Mouse (Mus musculus) hindbrain, embryonic 16.5 days (tissue): Measurements from ENCODE around the gene Ercc5. TPM values are rescaled to one million over a fixed set of nuclear protein-coding genes. Genes with fewer than 3 reads are reported as not detected.

Experiments
- ATAC-seq: fragments of 200-750 bp; cut with Nextera tagmentation; 2 replicates; pipeline ENCODE4 v1.8.0; 2017; ENCODE audit warnings: moderate TSS enrichment, moderate library complexity
- H3K27ac ChIP-seq: fragments of 300-500 bp; sonication (generic); 2 replicates; pipeline ENCODE4 v1.5.1; 2014; ENCODE audit warnings: low read depth, mild to moderate bottlenecking, control low read depth, low read length, moderate library complexity
- H3K27me3 ChIP-seq: fragments of 300-500 bp; sonication (generic); replicated peaks from 2 replicates; pipeline ENCODE4 v1.6.1; 2014; ENCODE audit warnings: low read length; ENCODE audit not compliant: control insufficient read depth, insufficient read depth
- H3K36me3 ChIP-seq: fragments of 300-500 bp; sonication (generic); 2 replicates; pipeline ENCODE4 v1.6.1; 2014; ENCODE audit warnings: mild to moderate bottlenecking, low read length, moderate library complexity, mixed read lengths; ENCODE audit not compliant: control insufficient read depth, insufficient read depth
- H3K4me1 ChIP-seq: fragments of 300-500 bp; sonication (generic); 2 replicates; pipeline ENCODE4 v1.6.1; 2014; ENCODE audit warnings: low read depth, low read length; ENCODE audit not compliant: control insufficient read depth, insufficient read depth
- H3K4me2 ChIP-seq: fragments of 300-500 bp; sonication (generic); 2 replicates; pipeline ENCODE4 v1.6.1; 2014; ENCODE audit warnings: mild to moderate bottlenecking, low read length, control low read depth, moderate library complexity
- H3K4me3 ChIP-seq: fragments of 300-500 bp; sonication (generic); 2 replicates; pipeline ENCODE4 v1.5.1; 2014; ENCODE audit warnings: mild to moderate bottlenecking, low read length, control low read depth, moderate library complexity
- H3K9ac ChIP-seq: fragments of 300-500 bp; sonication (generic); 2 replicates; pipeline ENCODE4 v1.6.1; 2014; ENCODE audit warnings: low read depth, mild to moderate bottlenecking, control low read depth, low read length, moderate library complexity
- H3K9me3 ChIP-seq: fragments of 300-500 bp; sonication (generic); 2 replicates; pipeline ENCODE4 v1.6.1; 2014; ENCODE audit warnings: mild to moderate bottlenecking, low read length, moderate library complexity; ENCODE audit not compliant: control insufficient read depth
- WGBS: fragments of 180-500 bp; shearing (Covaris S2); extraction: QIAGEN DNeasy Blood & Tissue Kit; methylation state at CpG from one replicate; pipeline ENCODE4 v1.1.7; 2014; 5-methylcytosine and 5-hydroxymethylcytosine counted together
- polyA plus RNA-seq: library from polyadenylated mRNA; unstranded; fragments of >200 nt; fragmentation: Nextera tagmentation; extraction: Ambion mirVana; gene quantifications from 2 replicates; pipeline ENCODE4 v1.2.1, GENCODE M21; 2015

Gene Ercc5
- polyA plus RNA-seq, 1 experiment from 2014 or later: 22.0 TPM

DNA sequence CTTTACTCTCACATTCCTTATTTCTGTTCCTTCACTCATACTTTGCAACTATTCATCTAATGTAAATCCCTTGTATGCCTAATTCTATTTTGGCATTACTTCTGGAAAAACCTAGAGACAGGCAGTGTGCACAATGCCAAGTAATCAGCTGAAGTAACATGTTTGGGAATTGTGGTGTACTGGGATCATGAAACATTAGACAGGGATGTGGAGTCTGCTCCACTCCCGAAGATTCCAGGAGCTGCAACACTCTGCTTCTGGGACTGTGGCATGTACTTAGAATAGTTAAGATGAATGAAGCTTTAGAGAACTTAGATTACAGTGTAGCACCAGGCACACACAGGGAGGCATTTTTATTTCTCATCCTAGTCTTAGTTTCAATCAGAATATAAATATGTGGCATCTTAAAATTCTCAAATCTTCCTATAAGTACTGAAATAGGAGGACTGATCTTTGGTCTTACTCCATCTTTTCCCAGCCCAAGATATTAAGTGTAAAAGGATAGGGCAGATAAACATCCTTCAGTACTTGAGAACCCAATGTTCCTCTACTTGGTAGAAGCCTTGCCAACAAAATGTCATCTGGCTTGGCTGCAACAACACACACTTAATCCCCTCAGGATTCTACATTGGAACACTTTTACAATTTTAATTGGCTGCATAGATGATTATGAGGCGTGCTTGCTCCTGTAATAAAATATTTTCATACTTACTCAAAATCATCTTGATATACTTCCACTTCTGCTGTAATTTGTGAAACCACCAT is 69.0 kb downstream of the Ercc5 start:
- H3K4me2 ChIP-seq: no peak overlapping the region
- H3K9me3 ChIP-seq: no peaks in the 10 kb centered on the region
- 67% methylated on average over 2 of the region's 2 CpGs for WGBS
- H3K4me1 ChIP-seq: no peaks in the 10 kb centered on the region
- no peak overlapping the region for H3K4me3 ChIP-seq
- H3K27ac ChIP-seq: no peak overlapping the region
- no peak for ATAC-seq
- no peaks in the 10 kb centered on the region for H3K27me3 ChIP-seq
- H3K9ac ChIP-seq: no peak overlapping the region
- H3K36me3 ChIP-seq: no peaks in the 10 kb centered on the region

GRCm38 (mm10) chr1:44217118-44217517 is 69.6 kb downstream of the Ercc5 start:
- Histone ChIP-seq H3K4me3 (no peak overlapping the region), H3K9me3 (no peaks in the 10 kb centered on the region), H3K4me1 (no peaks in the 10 kb centered on the region), H3K27ac (no peak overlapping the region), H3K27me3 (no peaks in the 10 kb centered on the region), H3K9ac (no peak overlapping the region), H3K36me3 (no peaks in the 10 kb centered on the region), H3K4me2 (no peak overlapping the region)
- 77% methylated on average over 2 of the region's 2 CpGs for WGBS
- no peak for ATAC-seq

- Histone ChIP-seq H3K27me3 (no peaks in the 10 kb centered on the region), H3K4me3 (no peak within 1 kb of the TSS), H3K4me1 (no peaks in the 10 kb centered on the region), H3K4me2 (no peak within 1 kb of the TSS), H3K9me3 (no peaks in the 10 kb centered on the region), H3K27ac (no peak within 1 kb of the TSS), H3K9ac (no peak within 1 kb of the TSS), H3K36me3 (no peaks in the 10 kb centered on the region)
- WGBS: 73% methylated on average over 1 of the region's 1 CpGs
- no peak for ATAC-seq
Measured at GRCm38 (mm10) chr1:44218876-44219275, 71.3 kb downstream of the Ercc5 start, which contains the start of gene Mettl21e. Gene Mettl21e, minus strand, starts transcription at chr1:44218961.

GRCm38 (mm10) chr1:44229044-44229443 is 81.5 kb downstream of the Ercc5 start:
- no peak overlapping the region for H3K4me2 ChIP-seq
- H3K27me3 ChIP-seq: no peaks in the 10 kb centered on the region
- no peaks in the 10 kb centered on the region for H3K4me1 ChIP-seq
- H3K9me3 ChIP-seq: no peaks in the 10 kb centered on the region
- ATAC-seq: peak; percentile 92
- H3K9ac ChIP-seq: no peak overlapping the region
- H3K4me3 ChIP-seq: no peak overlapping the region
- no peak overlapping the region for H3K27ac ChIP-seq
- 56% methylated on average over 2 of the region's 2 CpGs for WGBS
- H3K36me3 ChIP-seq: no peaks in the 10 kb centered on the region

Other genes with a start within 250 kb of the Ercc5 start
- 55.1 and 59.5 TPM in 2 replicates for gene Tpp2, start 214.1 kb upstream of the Ercc5 start, polyA plus RNA-seq
- 1.2 and 1.8 TPM in 2 replicates for gene Mettl21c, start 127.7 kb upstream of the Ercc5 start, polyA plus RNA-seq
- 0.04 TPM in 1 of 2 replicates, not detected in the other for gene Gm8251, start 85.8 kb upstream of the Ercc5 start, polyA plus RNA-seq
- 40.3 and 40.4 TPM in 2 replicates for gene Tex30, start 45.3 kb upstream of the Ercc5 start, polyA plus RNA-seq
- 26.3 and 29.4 TPM in 2 replicates for gene Kdelc1, start 28.9 kb upstream of the Ercc5 start, polyA plus RNA-seq
- gene Bivm, start 28.8 kb upstream of the Ercc5 start, polyA plus RNA-seq: 27.3 and 32.3 TPM in 2 replicates
- gene Mettl21e, start 71.2 kb downstream of the Ercc5 start, polyA plus RNA-seq: 0.19 TPM in 1 of 2 replicates, not detected in the other